Mouse (Mus musculus) neural tube, embryonic 12.5 days (tissue): ENCODE measurements at regions not wholly inside any gene's neighbourhood (a gene's known extent, or its start where the extent isn't known, plus 50 kb on each side); places are given as distances from the start of the nearest gene placed in this dataset.

Experiments
- ATAC-seq: fragments of 200-750 bp; cut with Nextera tagmentation; 2 replicates; pipeline ENCODE4 v1.8.0; 2017; ENCODE audit warnings: low read depth, mild to moderate bottlenecking, moderate TSS enrichment, moderate library complexity; ENCODE audit not compliant: low FRiP score
- H3K27ac ChIP-seq: fragments of 300-500 bp; sonication (generic); 2 replicates; pipeline ENCODE4 v1.5.1; 2016
- H3K27me3 ChIP-seq: fragments of 300-500 bp; sonication (generic); replicated peaks from 2 replicates; pipeline ENCODE4 v1.6.1; 2016; ENCODE audit warnings: mild to moderate bottlenecking
- H3K36me3 ChIP-seq: fragments of 300-500 bp; sonication (generic); 2 replicates; pipeline ENCODE4 v1.6.1; 2016; ENCODE audit warnings: mild to moderate bottlenecking
- H3K4me1 ChIP-seq: fragments of 300-500 bp; sonication (generic); 2 replicates; pipeline ENCODE4 v1.6.1; 2016
- H3K4me2 ChIP-seq: fragments of 300-500 bp; sonication (generic); replicated peaks from 2 replicates; pipeline ENCODE4 v1.6.1; 2016; ENCODE audit warnings: mild to moderate bottlenecking
- H3K4me3 ChIP-seq: fragments of 300-500 bp; sonication (generic); 2 replicates; pipeline ENCODE4 v1.5.1; 2016
- H3K9ac ChIP-seq: fragments of 300-500 bp; sonication (generic); 2 replicates; pipeline ENCODE4 v1.6.1; 2016; ENCODE audit warnings: mild to moderate bottlenecking
- H3K9me3 ChIP-seq: fragments of 300-500 bp; sonication (generic); 2 replicates; pipeline ENCODE4 v1.6.1; 2016; ENCODE audit warnings: mild to moderate bottlenecking
- WGBS: fragments of 180-500 bp; shearing (Covaris S2); methylation state at CpG from one replicate; pipeline ENCODE4 v1.1.7; 2016; 5-methylcytosine and 5-hydroxymethylcytosine counted together

DNA sequence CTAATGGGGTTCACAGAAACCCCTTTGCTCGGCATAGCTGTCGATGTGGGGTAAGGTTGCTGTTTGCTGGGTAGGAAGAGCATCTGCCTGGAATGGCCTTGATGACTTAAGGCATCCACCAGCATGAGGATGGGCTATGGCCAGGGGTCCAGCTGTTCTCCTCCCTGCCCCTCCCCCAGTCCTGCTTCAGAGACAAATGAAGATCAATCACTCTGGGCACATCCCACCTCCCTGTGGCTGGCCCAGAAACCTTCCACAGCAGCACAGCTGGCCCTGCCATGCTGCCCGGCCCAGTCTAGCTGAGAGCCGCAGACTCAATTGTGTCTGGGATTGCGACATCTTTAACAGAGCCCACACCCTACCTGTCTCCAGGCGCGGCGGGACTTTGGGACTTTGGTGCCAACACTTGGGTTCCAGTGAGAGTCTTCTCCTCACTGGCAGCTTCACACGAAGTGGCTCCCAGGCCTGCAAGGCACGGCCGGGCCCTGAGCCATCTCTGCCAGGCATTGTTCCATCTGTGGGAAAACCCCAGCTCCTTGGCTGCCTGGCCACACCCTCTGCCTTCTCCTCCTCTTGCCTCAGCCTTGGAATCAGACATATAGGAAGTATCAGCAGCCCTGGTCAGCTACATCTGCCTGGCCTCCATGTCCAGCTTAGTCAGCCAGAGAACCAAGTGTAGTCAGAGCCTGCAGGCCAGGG lies 149.6 kb upstream of the A530016L24Rik start:
- Histone ChIP-seq H3K4me2 (no peak overlapping the region), H3K9me3 (no peaks in the 10 kb centered on the region), H3K27me3 (0 out of 2 replicates have a peak, but pooled peaks cover 12% of the 10 kb centered on the region), H3K4me1 (peaks cover 44% of the 10 kb centered on the region), H3K36me3 (no peaks in the 10 kb centered on the region), H3K9ac (no peak overlapping the region), H3K4me3 (no peak overlapping the region), H3K27ac (no peak overlapping the region)
- 52% methylated on average over 11 of the region's 11 CpGs for WGBS
- ATAC-seq = 0 out of 2 replicates have a peak, but pooled peaks have one; percentile 3

DNA sequence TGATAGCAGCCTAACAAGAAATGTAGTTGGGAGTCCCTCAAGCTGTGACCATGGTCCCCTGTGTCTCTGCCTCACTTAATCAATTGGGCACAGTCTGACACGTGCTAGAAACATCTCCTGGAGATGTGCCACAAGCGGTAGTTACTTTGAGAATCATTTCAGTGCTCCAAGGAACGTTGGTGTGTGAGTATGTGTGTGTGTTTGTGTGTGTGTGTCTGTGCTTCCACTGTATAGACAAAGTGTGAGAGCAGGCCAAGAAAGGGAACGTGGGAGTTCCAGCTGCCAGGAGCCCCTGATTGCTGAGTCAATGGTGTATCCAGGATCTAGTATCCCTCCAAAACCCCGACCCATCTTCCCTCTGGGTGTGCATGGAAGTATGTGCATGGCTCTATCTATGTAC lies 149.0 kb upstream of the A530016L24Rik start:
- H3K4me2 ChIP-seq = no peak overlapping the region
- H3K4me1 ChIP-seq = peaks cover 39% of the 10 kb centered on the region
- H3K27me3 ChIP-seq = 0 out of 2 replicates have a peak, but pooled peaks cover 12% of the 10 kb centered on the region
- no peak overlapping the region for H3K27ac ChIP-seq
- ATAC-seq = no peak
- no peaks in the 10 kb centered on the region for H3K36me3 ChIP-seq
- H3K4me3 ChIP-seq = no peak overlapping the region
- 72% methylated on average over 5 of the region's 5 CpGs for WGBS
- H3K9ac ChIP-seq = no peak overlapping the region
- no peaks in the 10 kb centered on the region for H3K9me3 ChIP-seq

DNA sequence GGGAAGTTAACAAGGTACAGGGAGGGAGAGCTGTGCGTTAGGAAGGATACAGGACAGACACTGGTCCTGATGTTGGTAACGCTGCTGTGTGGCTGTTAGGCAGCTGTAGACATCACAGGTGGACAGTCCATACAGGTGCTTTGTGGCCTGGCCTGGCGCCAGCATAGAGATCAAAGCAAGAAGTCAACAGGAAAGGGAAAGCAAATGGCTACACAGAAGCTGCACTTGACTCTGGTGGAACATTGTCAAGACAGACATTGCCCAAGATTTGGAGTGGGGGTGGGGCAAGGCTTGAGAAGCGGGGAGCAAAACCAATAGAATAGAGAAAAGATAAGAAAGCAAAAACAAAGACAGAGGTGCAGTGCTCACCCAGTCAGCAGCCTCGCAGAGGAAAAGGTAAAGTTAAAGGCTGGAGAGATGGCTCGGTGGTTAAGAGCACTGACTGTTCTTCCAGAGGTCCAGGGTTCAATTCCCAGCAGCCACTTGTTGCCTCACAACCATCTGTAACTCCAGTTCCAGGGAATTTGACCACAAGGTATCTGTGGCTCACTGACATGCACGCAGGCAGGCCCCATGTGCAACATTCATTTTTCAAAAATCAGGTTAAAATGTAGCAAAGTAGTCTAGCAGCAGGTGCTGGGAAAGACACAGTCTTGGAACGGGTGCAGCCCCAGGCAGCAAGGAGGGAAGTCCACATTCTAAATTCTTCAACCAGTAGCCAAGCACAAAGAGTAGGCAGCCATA lies 147.3 kb upstream of the A530016L24Rik start:
- H3K27ac ChIP-seq = no peak overlapping the region
- H3K27me3 ChIP-seq = 0 out of 2 replicates have a peak, but pooled peaks cover 12% of the 10 kb centered on the region
- H3K9ac ChIP-seq = no peak overlapping the region
- no peak overlapping the region for H3K4me3 ChIP-seq
- H3K9me3 ChIP-seq = no peaks in the 10 kb centered on the region
- peaks cover 22% of the 10 kb centered on the region for H3K4me1 ChIP-seq
- no peaks in the 10 kb centered on the region for H3K36me3 ChIP-seq
- no peak overlapping the region for H3K4me2 ChIP-seq
- ATAC-seq = no peak
- whole genome bisulfite sequencing = 83% methylated on average over 8 of the region's 8 CpGs

DNA sequence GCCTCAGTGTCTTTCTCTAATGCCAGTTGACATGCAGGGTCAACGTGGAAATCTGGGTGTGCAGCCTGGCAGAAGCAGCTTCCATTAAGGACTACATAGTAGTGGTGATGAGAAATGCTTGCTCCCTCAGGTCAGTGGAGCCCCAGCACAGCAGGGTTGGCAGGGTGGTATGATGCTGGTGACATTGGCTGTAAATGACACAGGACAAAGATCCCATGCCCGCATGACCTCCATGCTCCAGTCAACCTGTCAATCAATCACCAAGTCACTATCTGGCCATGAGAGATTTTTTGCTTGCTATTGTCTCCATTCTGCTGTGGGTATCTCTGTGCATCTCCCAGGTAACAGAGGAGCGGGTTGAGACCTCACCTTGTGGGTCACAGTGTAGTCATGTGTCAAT lies 146.2 kb upstream of the A530016L24Rik start:
- no peak overlapping the region for H3K4me3 ChIP-seq
- no peak overlapping the region for H3K27ac ChIP-seq
- H3K4me2 ChIP-seq = no peak overlapping the region
- no peaks in the 10 kb centered on the region for H3K9me3 ChIP-seq
- peaks cover 16% of the 10 kb centered on the region for H3K4me1 ChIP-seq
- no peak for ATAC-seq
- 89% methylated on average over 3 of the region's 3 CpGs for WGBS
- H3K36me3 ChIP-seq = no peaks in the 10 kb centered on the region
- H3K9ac ChIP-seq = no peak overlapping the region
- H3K27me3 ChIP-seq = 0 out of 2 replicates have a peak, but pooled peaks cover 12% of the 10 kb centered on the region

DNA sequence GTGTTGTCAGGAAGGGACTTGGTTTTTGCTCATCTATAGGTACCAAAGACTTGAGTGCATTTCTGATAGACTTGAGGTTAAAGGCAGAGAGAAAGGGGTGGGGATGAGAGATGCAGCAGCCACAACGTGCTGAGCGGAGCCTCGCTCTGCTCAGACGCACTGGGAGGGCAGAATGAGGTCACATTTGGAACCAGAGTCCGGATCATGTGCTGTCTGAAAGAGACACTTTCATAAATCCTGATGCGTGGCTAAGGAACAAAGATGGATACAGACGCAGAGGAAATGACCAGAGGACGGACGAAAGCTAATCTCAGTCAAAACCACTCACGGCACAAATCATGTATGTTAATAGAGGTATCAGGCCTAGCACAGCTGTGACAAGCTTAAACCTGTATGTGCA lies 145.0 kb upstream of the A530016L24Rik start:
- no peak overlapping the region for H3K9ac ChIP-seq
- ATAC-seq = no peak

DNA sequence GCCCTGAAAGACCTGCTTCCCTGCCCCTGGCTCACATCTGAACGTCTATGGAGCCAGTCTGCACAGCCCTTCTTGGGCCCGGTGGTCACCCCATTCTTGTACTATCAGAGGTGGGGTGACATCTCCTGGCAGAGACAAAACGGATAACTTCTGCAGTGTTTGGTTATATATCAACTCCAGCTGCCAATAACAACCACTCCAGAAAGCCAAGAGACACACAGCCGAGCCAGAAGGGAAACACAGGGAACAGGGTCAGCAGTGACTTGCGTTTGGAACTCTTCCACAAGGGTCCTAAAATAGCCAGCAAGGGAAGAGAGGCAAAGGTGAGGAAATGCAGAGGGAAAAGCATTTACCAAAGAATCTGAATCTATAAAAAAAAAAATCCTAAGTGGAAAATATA lies 143.5 kb upstream of the A530016L24Rik start:
- Histone ChIP-seq H3K4me3 (no peak overlapping the region), H3K9ac (no peak overlapping the region), H3K4me2 (no peak overlapping the region), H3K4me1 (peaks cover 11% of the 10 kb centered on the region; the same call in 1 of the 2 replicates), H3K9me3 (no peaks in the 10 kb centered on the region; the same call in 1 of the 2 replicates), H3K27me3 (peaks cover 3% of the 10 kb centered on the region; the same call in 1 of the 2 replicates), H3K36me3 (no peaks in the 10 kb centered on the region), H3K27ac (no peak overlapping the region)
- WGBS = 85% methylated on average over 5 of the region's 5 CpGs
- ATAC-seq = no peak

More for the DNA sequence above, 145.0 kb upstream of the A530016L24Rik start:
- H3K27me3 ChIP-seq = 0 out of 2 replicates have a peak, but pooled peaks cover 12% of the 10 kb centered on the region
- peaks cover 9% of the 10 kb centered on the region for H3K4me1 ChIP-seq
- 64% methylated on average over 10 of the region's 10 CpGs for WGBS
- H3K36me3 ChIP-seq = no peaks in the 10 kb centered on the region
- H3K9me3 ChIP-seq = no peaks in the 10 kb centered on the region; the same call in 1 of the 2 replicates
- H3K4me2 ChIP-seq = no peak overlapping the region
- H3K4me3 ChIP-seq = no peak overlapping the region
- no peak overlapping the region for H3K27ac ChIP-seq

DNA sequence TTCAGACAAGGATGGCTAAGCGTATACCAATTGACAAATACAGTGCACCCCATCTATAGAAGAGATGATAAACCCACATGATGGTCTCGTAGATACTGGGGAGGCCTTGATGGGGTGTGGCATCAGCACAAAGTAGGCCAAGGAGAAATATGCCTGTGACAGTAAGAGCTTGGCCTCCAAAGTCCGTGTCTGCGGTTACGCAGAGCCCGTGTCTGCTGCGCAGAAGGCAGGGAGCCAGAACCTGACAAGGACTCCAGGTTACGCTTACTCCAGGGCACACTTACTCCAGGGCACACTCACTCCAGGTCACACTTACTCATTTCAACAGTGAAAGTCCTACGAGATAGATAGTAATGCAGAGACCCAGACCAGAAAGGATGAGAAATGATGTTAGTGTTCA lies 141.1 kb upstream of the A530016L24Rik start:
- no peak overlapping the region for H3K4me2 ChIP-seq
- no peaks in the 10 kb centered on the region; the same call in 1 of the 2 replicates for H3K9me3 ChIP-seq
- H3K9ac ChIP-seq = no peak overlapping the region
- no peaks in the 10 kb centered on the region; the same call in 1 of the 2 replicates for H3K27me3 ChIP-seq
- whole genome bisulfite sequencing = 94% methylated on average over 9 of the region's 9 CpGs
- no peaks in the 10 kb centered on the region for H3K36me3 ChIP-seq
- ATAC-seq = no peak
- H3K4me3 ChIP-seq = no peak overlapping the region
- H3K4me1 ChIP-seq = peaks cover 13% of the 10 kb centered on the region; the same call in 1 of the 2 replicates
- H3K27ac ChIP-seq = no peak overlapping the region

DNA sequence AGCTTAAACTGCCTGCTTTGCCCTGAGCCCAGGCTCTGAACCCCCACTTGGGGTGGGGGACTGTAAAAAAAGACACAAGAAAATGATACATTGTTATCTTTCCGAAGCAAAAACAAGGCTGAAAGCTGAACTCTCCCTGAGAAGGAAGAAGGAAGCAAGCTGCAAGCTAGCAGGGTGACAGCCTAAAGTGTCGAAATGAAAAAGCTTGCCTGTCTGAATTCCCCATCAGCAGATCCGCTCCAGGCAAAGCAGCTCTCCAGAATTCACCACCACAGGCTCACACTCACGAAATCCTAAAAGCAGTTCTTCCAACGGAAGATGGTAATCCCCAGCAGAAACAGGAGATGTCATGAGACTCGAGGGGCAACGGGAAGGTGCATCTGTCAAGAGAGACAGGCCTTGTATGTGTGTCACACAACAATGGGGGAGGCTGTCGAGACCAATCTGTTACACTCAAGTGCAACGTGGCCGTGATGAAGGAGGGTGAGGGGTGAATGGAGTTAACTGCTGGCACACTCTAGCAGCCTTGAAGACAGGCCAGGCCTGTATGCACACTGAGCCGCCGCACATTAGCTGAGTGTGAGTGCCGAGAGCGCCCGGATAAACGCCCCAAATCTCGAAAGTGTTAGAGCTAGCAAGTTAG lies 139.5 kb upstream of the A530016L24Rik start:
- Histone ChIP-seq H3K27me3 (no peaks in the 10 kb centered on the region; the same call in 1 of the 2 replicates), H3K27ac (no peak overlapping the region), H3K9ac (no peak overlapping the region), H3K4me1 (peaks cover 13% of the 10 kb centered on the region; the same call in 1 of the 2 replicates), H3K4me3 (no peak overlapping the region), H3K9me3 (no peaks in the 10 kb centered on the region; the same call in 1 of the 2 replicates), H3K36me3 (no peaks in the 10 kb centered on the region), H3K4me2 (no peak overlapping the region)
- ATAC-seq = no peak
- 62% methylated on average over 17 of the region's 17 CpGs for WGBS

DNA sequence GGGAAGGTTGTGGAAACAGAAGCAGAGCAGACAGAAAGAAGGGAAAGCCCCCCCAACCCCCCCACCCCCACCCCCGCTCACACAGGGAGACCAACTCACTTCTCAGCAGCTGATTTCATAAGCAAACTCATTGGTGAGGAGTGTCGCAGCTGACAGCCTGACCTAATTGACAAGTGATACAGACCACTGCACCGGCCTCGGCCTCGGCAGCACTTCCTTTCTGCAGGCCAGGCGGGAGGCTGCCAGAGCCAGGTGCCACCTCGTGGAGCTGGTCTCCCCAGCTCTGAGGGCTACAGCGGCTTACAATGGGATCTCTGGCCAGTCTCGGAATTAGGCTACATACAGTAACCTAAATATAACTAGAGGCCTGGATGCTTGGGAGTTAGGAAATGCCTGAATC lies 138.5 kb upstream of the A530016L24Rik start:
- H3K36me3 ChIP-seq = no peaks in the 10 kb centered on the region
- H3K4me3 ChIP-seq = no peak overlapping the region
- H3K4me1 ChIP-seq = peaks cover 13% of the 10 kb centered on the region; the same call in 1 of the 2 replicates
- no peaks in the 10 kb centered on the region; the same call in 1 of the 2 replicates for H3K9me3 ChIP-seq
- ATAC-seq = no peak
- no peak overlapping the region for H3K4me2 ChIP-seq
- WGBS = 47% methylated on average over 9 of the region's 9 CpGs
- no peak overlapping the region for H3K9ac ChIP-seq
- no peak overlapping the region for H3K27ac ChIP-seq
- H3K27me3 ChIP-seq = no peaks in the 10 kb centered on the region; the same call in 1 of the 2 replicates

DNA sequence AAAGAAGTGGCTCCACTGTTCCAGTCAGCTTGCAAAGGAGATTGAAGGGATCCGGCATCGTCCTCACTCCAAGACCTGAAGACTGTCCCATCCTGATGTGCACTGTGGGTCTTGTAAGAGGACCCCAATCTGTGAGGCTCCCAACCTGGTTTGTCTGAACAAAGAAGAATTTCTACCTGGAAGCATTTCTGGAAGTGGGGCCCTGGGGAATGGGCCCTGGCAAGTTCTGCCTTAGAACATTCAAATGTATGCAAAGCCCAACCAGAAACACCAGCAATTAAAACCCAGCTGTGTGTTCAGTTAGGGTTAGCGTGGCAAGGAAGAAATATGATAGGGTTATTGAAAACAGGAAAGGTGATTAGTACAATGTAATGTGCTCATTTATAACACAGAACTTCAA lies 125.9 kb upstream of the A530016L24Rik start:
- no peak overlapping the region for H3K27ac ChIP-seq
- no peak overlapping the region for H3K9ac ChIP-seq
- no peaks in the 10 kb centered on the region for H3K4me1 ChIP-seq
- WGBS = 80% methylated on average over 3 of the region's 3 CpGs
- ATAC-seq = no peak
- no peaks in the 10 kb centered on the region for H3K27me3 ChIP-seq
- H3K4me2 ChIP-seq = no peak overlapping the region
- no peak overlapping the region for H3K4me3 ChIP-seq
- H3K9me3 ChIP-seq = peaks cover 10% of the 10 kb centered on the region; the same call in 1 of the 2 replicates
- H3K36me3 ChIP-seq = no peaks in the 10 kb centered on the region

DNA sequence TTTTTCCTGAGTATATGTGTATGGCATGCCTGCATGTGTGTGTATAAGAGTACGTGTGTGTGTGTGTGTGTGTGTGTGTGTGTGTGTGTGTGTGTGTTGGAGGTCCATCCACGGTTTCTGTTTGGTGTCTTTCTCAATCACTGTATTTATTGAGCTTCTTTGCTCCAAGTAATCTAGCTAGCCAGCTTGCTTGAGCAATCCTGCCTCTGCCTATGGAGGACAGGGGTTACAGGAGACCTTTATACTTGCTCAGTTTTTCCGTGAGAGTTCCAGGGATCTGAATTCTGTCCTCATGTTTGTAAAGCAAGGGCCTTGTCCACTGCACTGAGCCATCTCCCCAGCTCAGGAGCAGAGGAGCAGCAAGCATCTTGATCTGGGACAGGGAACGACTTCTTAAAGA lies 122.0 kb upstream of the A530016L24Rik start:
- H3K9ac ChIP-seq = no peak overlapping the region
- no peaks in the 10 kb centered on the region for H3K36me3 ChIP-seq
- WGBS = 84% methylated on average over 4 of the region's 4 CpGs
- no peak overlapping the region for H3K27ac ChIP-seq
- H3K27me3 ChIP-seq = peaks cover 3% of the 10 kb centered on the region; the same call in 1 of the 2 replicates
- no peak for ATAC-seq
- H3K4me1 ChIP-seq = 0 out of 2 replicates have a peak, but pooled peaks cover 5% of the 10 kb centered on the region
- H3K9me3 ChIP-seq = peaks cover 10% of the 10 kb centered on the region; the same call in 1 of the 2 replicates
- no peak overlapping the region for H3K4me2 ChIP-seq
- H3K4me3 ChIP-seq = no peak overlapping the region

DNA sequence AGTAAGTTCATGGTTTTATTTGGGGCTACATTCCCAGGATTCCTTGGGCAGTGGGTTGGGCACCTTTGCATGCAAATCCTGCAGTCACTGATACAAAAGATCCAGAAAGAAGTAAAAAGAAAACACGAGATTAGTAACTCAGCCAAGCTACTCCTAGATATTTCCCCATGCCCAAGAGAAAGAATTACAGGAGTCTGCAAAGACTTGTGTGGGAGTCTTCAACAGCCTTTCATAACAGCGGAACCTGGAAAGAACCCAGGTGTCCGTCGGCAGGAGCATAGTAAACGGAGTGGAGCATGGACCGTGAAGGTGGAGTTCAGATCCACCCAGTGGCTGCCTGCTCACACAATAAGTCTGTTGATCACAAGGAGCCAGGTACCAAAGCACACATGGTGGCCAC lies 121.1 kb upstream of the A530016L24Rik start:
- Histone ChIP-seq H3K4me2 (no peak overlapping the region), H3K4me1 (0 out of 2 replicates have a peak, but pooled peaks cover 14% of the 10 kb centered on the region), H3K9me3 (peaks cover 10% of the 10 kb centered on the region; the same call in 1 of the 2 replicates), H3K4me3 (no peak overlapping the region), H3K9ac (no peak overlapping the region), H3K27me3 (peaks cover 3% of the 10 kb centered on the region; the same call in 1 of the 2 replicates), H3K36me3 (no peaks in the 10 kb centered on the region), H3K27ac (no peak overlapping the region)
- 88% methylated on average over 6 of the region's 6 CpGs for WGBS
- ATAC-seq = no peak
